Mouse (Mus musculus): ENCODE measurements around the gene AI854703. TPM values are rescaled to one million over a fixed set of nuclear protein-coding genes. Genes with fewer than 3 reads are reported as not detected.
A peak's percentile ranks its signal among the peaks of the same experiment; 100 is the strongest.
"Not testable (repeated sequence)": the region's sequence is repeated elsewhere in the genome, so short reads cannot be mapped to it uniquely, and the experiment has no call there.

AI854703 gene
- total RNA-seq, 1 experiment from 2014 or later, result 0.35 TPM

DNA sequence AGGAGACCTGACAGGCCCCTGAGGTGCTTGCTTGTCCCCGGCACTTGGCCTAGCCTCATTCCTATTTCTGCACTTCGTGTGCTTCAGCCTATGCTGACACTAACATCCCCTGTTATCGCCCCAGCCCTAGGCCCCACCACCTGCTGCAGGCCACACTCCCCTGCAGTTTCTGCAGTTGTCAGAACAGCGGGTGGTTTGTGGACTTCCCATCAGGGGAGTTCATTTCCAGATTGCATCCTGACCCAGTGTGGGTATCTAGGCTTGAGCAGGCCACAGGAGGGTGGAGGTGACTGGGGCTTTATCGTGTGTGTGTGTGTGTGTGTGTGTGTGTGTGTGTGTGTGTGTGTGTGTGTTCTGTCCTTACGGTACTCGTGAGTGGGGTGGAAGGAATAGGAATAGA is 17.1 kb upstream of the AI854703 start:
- ATAC-seq (ENCODE audit: extremely low read depth, insufficient number of reproducible peaks, low FRiP score, poor library complexity, severe bottlenecking), result 0 out of 2 replicates have a peak, but pooled peaks have one; percentile 1

DNA sequence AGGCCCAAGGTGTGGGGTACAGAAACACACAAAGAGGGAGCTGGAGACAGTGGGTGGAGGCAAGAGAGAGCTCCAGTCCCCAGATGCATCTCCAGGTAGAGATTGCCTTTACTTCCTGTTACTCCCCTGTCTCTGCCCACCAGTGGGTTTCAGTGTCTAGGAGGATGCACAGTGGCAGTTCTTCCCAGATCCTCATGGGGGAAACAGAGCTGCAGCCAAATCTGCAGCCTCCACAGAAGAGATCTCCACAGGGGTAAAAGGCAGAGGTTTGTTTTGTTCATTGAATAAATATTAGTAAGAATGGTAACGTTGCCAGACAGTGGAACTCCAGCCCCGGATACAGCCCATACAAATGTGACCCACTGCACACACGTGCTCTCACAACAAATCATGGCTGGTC is 15.9 kb upstream of the AI854703 start:
- no peak for ATAC-seq (ENCODE audit: extremely low read depth, insufficient number of reproducible peaks, low FRiP score, poor library complexity, severe bottlenecking)

DNA sequence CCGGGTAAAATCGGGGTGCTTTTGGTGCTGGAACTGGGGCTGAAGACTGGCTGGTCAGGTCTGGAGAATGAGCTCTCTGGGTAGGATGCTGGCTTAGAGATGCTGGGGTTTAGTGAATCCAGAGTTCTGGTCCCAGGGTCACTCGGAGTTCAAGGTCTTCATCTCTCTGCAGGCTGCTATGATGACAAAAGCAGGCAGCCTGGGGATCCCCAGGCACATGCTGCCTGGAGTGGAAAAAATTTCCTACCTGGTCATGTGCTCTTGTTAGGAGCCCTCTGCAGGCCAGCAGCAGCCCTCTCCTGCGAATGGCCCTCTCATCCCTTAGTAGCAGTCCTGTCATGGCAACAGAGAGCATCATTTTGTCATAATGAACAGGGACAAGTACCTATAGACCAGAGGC is 13.1 kb upstream of the AI854703 start:
- no peak for ATAC-seq (ENCODE audit: extremely low read depth, insufficient number of reproducible peaks, low FRiP score, poor library complexity, severe bottlenecking)

DNA sequence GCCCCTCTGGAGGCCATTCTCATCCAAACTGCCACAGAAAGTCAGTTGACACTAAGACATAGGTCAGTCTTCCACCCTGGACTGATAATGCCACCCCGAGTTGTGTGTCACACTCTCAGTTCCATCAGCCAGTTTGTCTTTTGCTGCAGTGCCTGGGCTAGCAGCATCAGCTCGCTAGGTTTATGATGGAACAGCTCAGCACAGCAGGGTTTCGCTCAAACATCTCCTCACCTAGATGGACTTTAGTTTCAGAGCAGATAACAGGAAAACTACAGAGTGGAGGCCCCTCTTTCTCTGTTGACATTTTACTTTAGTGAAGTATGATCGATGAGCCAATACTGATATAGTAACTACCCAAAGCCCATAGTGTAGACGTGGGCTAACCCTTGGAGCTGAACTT is 11.8 kb upstream of the AI854703 start:
- ATAC-seq (ENCODE audit: extremely low read depth, insufficient number of reproducible peaks, low FRiP score, poor library complexity, severe bottlenecking), result no peak

DNA sequence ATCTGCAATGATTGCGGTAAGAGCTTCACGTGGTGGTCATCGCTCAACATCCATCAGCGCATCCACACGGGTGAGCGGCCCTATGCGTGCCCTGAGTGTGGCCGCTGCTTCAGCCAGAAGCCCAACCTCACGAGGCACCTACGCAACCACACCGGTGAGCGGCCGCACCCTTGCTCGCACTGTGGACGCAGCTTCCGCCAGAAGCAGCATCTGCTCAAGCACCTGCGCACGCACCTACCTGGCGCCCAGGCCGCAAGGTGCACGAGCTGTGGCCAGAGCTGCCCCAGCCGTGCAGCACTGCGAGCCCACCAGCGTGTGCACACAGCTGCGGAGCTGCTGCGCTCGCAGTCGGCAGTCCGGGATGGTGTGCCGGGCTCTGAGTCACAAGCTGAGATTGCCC is 6.5 kb upstream of the AI854703 start:
- no peak for ATAC-seq (ENCODE audit: extremely low read depth, insufficient number of reproducible peaks, low FRiP score, poor library complexity, severe bottlenecking)

DNA sequence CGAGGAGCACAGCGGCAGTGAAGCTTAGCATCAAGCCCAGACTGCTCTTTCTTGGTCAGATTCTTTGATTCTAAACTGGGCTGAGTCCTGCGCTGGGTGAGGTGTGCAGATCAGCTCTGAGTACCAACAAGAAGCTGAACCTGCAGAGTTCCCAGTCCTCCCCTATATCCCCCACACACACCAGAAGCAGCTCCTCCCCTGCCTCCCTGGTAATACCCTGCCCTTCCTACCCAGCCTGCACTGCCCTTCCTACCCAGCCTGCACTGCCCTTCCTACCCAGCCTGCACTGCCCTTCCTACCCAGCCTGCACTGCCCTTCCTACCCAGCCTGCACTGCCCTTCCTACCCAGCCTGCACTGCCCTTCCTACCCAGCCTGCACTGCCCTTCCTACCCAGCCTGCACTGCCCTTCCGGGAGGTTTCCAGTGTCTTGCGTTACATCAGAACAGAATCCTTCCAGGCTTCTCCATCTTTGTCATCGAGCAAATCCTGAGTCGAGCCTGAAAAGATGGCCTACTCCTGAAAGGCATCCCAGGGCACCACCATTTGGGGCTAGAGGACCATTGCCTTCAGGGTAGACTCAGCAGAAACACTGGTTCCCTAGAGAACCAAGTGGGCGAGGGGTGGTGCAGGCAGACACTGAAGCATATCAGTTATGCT is 4.2 kb upstream of the AI854703 start:
- ATAC-seq (ENCODE audit: extremely low read depth, insufficient number of reproducible peaks, low FRiP score, poor library complexity, severe bottlenecking), result not testable (repeated sequence)

DNA sequence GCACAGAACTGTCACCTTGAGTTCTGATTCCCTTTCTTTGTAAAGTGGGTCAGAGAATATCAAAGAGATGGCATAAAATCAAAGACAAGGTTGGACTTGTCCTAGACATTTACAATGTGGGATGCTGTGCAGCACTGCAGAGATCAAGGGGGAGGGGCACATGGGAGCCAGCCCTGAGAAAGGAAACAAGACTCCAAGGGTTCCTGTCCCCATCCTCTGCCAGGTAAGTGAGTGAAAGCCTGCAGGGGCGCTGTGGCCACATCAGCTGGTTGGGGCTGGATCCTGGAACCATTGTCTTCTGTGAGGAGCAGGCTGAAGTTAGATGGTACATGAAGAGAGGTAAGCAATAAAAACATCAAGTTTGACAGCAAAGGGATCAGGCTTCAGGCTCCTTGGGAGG is 3.1 kb upstream of the AI854703 start:
- ATAC-seq (ENCODE audit: extremely low read depth, insufficient number of reproducible peaks, low FRiP score, poor library complexity, severe bottlenecking), result no peak

DNA sequence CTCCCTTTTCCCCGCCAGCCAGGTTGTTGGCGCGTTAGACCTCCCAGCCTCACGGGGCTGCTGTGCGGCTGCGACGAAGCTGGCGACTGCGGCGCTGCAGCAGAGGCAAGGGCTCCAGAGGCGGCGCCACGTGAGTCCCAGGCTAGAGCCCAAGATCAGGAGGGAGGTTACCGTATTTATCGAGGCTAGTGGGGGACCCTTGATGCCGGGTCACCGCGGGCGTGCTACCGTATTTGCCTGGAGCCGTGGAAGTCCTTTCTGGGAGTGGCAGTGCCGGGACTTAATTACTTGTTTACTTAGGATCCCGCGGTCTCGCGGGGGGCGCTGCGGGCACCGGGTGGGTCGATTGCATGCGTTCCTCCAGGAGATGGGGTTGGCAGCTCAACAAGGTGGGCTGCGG is 420 bp downstream of the AI854703 start:
- ATAC-seq (ENCODE audit: extremely low read depth, insufficient number of reproducible peaks, low FRiP score, poor library complexity, severe bottlenecking), result no peak

DNA sequence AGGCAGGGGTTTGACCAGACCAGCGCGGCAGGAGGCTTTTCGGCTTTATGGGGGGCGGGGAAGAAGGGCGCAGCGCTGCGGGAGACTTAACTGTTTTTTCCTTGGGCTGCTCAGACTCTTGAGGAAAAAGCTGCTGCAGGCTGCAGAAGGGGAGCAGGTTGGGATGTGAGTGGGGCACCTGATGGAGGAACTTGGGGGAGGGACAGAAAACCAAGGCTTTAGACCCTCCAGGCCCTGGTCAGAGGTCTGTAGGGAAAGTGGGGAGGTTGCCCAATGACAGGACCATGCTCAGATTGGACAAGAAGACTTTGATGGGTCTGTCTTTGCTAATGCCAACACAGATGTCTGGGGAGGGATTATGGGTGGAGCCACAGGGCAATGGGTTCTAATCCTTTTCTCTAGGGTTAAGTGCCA is 954 bp downstream of the AI854703 start:
- ATAC-seq (ENCODE audit: extremely low read depth, insufficient number of reproducible peaks, low FRiP score, poor library complexity, severe bottlenecking), result no peak

DNA sequence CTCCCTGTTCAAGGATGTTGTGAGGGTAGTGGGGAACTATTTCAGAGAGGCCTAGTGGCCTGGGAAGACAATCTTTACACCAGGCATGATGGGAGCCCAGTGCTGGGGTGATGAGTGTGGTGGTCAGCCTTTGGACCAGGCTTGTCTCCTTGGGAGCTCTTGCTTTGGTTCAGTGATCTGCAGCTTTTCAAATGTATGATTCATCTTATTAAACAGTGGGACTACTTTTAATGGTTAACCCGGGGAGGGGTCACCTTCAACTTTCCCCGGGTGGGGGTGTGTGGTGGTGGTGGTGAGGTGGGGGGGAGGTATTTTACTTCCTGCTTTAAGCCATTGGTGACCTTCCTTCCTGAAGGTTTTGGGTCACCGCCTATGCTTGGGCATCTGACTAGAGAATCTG is 1.8 kb downstream of the AI854703 start:
- ATAC-seq (ENCODE audit: extremely low read depth, insufficient number of reproducible peaks, low FRiP score, poor library complexity, severe bottlenecking), result no peak

DNA sequence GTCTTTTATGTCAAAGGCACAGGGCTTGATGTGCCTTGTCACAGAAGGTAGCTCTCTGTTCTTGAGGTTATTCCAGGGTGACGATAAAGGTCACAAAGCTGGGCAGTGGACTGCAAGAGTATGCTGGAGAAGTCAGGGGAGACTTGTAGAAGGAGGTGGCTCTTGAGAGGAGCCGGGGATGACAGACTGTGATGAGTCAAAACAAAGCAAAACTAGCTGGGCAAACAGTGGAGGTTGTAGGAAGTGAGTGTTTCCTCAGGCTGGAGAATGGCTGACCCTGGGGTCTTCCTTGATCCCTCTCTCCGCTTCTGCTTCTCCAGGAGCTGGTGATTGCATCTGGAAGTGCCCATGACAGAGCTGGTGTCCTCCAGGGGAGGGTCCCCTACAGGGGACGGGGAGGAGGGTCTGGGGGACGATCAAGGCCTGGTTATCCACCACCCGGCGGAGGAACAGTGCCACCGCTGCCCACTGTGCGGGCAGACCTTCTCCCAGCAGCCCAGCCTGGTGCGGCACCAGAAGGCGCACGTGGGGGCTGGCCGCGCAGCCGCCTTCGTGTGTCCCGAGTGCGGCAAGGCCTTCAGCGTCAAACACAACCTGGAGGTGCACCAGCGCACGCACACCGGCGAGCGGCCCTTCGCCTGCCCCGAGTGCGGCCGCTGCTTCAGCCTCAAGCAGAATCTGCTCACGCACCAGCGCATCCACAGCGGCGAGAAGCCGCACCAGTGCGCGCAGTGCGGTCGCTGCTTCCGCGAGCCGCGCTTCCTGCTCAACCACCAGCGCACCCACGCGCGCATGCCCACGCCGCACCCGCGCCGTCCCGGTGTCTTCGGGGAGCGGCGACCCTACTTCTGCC is 2.5 kb downstream of the AI854703 start:
- ATAC-seq (ENCODE audit: extremely low read depth, insufficient number of reproducible peaks, low FRiP score, poor library complexity, severe bottlenecking), result peak; percentile 27; the same call in 1 of the 2 replicates

DNA sequence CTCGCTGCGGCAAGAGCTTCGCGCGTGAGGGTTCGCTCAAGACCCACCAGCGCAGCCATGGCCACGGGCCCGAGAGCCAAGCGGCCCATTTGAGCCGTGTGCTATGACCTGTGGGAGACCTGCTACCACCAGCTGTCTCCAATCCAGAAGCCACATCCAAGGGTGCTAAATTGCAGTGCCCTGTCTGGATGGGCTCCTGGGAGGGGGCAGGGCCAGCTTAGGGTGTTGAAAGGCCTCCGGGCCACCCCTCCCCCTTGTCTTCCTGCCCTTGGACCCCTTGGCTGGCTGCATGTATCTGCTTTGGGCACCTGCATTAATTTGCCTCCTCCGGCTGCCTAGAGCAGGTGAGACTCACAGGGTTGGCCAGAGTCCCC is 3.1 kb downstream of the AI854703 start:
- no peak for ATAC-seq (ENCODE audit: extremely low read depth, insufficient number of reproducible peaks, low FRiP score, poor library complexity, severe bottlenecking)

DNA sequence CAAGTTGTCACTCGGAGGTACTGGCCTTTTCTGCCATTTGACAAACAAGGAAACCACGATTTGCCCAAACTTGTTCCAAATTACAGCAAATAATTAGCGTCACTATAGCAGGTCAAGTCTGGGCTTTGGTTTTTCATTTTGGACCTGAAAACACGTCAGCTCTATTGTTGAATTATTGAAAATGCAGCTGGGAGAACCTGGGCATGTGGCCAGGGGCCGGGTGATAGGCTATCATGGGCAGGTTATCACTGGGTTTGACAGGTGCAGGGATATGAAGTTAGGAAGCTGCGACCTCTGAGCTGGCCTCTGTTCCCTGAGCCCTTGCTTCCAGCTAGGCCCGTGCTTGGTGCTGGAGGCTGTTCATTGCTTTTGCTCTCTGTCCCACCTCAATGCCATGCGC is 4.3 kb downstream of the AI854703 start:
- no peak for ATAC-seq (ENCODE audit: extremely low read depth, insufficient number of reproducible peaks, low FRiP score, poor library complexity, severe bottlenecking)

DNA sequence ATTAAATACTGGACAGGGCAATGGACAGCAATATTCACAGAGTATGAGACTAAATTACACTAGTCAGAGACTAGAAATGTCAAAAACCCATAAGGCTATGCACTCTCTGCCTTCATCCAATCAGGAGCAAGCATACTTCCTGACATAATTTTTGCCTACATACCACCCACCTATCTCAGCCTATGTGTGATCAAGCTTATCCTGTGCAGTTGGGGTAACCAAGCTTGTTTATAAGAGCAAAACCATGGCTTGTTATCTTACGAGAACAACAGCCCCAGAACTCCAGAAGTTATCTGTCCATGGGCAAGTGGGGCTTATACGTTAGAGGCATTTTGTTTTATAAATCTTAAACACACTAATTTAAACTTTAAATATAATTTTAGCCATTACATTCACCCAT is 8.5 kb downstream of the AI854703 start:
- no peak for ATAC-seq (ENCODE audit: extremely low read depth, insufficient number of reproducible peaks, low FRiP score, poor library complexity, severe bottlenecking)

DNA sequence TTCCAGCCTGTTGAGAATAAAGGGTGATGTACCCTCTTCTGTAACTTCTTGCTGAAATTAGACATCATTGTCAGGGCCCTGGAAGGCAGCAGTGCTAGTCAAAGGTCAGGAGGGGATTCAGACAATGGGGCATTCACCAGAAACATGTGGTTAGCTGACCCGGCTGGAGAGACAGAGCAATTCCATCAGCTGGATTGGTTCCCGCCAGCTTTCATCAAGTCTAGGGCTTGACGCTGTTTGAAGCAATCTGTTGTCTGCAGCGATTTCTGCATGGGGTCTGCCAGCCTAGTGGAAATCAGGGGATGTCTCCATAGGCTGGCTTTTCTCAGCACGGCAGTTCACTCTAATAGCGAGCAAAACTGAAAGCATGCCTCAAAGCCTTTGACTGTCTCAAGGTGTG is 10.0 kb downstream of the AI854703 start:
- ATAC-seq (ENCODE audit: extremely low read depth, insufficient number of reproducible peaks, low FRiP score, poor library complexity, severe bottlenecking), result no peak

DNA sequence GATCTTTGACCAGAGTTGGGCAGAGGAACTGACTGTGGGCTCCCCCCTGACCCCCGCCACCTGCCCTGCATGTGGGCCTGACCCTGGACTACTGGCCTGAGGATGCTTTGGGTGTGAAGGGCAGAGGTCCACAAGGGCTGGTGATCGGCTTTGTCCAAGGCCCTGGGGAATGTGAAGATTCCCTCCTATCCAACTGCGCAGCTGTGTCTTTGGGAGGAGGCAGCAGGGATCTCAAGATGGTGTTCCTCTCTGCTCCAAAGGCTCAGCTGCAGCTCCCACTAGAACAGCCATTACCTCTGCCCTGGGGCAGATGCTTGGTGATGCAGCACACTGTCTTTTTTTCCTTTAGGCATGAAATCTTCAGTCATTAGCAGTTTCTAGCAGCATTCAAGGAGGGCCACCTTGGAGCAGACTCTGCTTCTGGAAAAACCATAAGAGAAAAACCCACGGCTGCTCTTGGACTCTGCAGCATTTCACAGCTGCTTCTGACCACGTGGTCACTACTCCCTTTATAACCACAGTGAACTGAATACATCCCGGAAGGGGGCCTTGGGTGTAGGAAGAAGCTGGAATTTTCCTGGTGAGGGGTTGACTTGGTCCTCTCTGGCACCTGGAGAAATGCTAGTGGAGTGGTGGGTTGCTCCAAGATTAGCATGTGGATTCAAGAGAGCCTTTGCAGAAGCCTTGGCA is 11.4 kb downstream of the AI854703 start:
- no peak for ATAC-seq (ENCODE audit: extremely low read depth, insufficient number of reproducible peaks, low FRiP score, poor library complexity, severe bottlenecking)

DNA sequence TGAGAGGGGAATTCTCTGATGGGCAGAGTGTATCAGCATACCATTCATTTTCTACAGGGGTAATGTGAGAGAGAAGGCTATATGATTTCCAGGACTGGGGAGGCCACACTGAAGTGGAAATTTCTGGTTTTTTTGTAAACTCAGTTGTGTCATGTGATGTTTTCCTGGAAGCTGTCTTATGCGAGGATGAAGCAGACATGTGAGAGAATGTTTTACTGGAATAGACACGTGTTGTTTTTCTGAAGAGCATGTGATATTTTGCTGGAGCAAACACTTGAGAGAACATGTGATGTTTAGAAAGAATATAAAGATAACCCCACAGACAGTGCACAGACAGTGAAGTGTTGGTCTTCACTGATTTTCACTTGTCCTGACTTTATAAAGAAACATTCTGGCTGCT is 12.0 kb downstream of the AI854703 start:
- ATAC-seq (ENCODE audit: extremely low read depth, insufficient number of reproducible peaks, low FRiP score, poor library complexity, severe bottlenecking), result no peak

DNA sequence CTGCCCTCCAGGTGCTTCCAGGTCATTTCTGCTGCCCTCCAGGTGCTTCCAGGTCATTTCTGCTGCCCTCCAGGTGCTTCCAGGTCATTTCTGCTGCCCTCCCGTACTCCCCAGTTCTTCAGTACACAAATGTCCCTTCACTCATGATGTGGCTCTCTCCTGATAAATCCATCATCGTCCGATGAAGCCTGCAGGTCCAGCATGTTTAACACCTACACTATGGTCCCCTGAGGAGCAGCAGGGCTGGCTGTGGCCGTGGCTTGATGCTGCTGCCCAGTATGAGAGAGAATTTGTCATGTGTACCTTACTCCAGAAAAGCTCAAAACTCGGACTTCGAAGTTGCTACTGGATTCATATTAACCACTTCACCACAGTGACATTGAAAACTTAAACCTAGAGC is 14.8 kb downstream of the AI854703 start:
- no peak for ATAC-seq (ENCODE audit: extremely low read depth, insufficient number of reproducible peaks, low FRiP score, poor library complexity, severe bottlenecking)

DNA sequence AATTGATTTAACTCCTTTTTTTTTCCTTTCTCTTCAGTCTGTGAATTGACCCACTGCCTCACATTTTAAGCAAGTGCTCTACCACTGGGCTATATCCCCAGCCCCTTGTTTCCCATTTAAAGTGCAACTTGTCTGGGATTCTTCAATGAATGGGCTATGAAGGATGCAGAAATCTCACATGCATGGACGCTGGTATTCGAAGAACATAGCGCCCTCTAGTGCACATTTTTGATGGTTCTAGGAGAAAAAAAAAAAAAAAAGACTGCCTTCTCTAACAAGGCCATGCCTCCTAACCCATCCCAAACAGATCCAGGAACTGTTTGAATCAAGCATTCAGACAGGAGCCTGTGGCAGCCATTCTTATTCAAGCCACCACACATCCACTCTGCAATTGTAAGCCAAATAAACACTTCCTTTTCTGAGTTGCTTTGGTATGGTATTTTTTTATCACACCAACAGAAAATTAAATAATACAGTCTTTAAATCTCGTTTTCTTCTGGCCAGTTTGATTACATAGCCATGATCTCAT is 16.3 kb downstream of the AI854703 start:
- ATAC-seq (ENCODE audit: extremely low read depth, insufficient number of reproducible peaks, low FRiP score, poor library complexity, severe bottlenecking), result no peak

Measured in neutrophil, adult 5-6 weeks (primary cell).